Mouse (Mus musculus): ENCODE results near the gene Dqx1.

GRCm38 (mm10) chr6:83087205-83087925 lies 29.7 kb downstream of the Dqx1 start:
- no peak for TF ChIP-seq CTCF (IDR thresholded peaks at IDR 0.05; ENCODE audit: low read depth, low read length)
- TF ChIP-seq POLR2A (IDR thresholded peaks at IDR 0.05; ENCODE audit: extremely low read depth, insufficient read depth, low read length): no peak
